Mouse (Mus musculus): Measurements from ENCODE around the gene Mettl8. TPM values are rescaled to one million over a fixed set of nuclear protein-coding genes. Genes with fewer than 3 reads are reported as not detected.

The Mettl8 gene
- total and polyA plus RNA-seq, 3 experiments: 20.0 to 21.7 TPM; not detected in 1

DNA sequence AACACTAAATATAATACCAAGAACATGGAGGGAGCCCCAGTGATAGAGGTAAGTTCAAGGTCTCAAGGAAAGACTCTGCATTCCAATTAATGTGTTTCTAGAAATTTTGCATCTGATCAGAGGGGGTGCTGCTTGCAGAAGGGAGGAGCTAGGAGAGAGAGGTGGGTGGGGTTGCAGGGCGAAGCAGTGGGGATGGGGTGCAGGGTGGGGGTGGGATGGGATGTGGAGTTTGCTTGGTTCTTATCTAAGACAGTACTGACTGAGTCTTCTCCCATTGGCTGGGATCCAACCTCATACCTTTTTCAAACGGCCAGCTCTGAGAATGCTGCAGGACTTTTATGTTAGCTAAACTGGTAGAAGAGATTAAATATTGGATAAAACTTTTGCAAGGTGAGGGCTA lies 56.6 kb downstream of the Mettl8 start:
- H3K27me3 ChIP-seq (ENCODE audit: control insufficient read depth in 1 of 2, insufficient read depth in 2 of 2, low read length in 2 of 2): no peaks in the 10 kb centered on the region
- H3K9ac ChIP-seq (ENCODE audit: control insufficient read depth, low read depth, low read length, poor library complexity, severe bottlenecking): no peak overlapping the region
- peak; percentile 40 for DNase-seq (ENCODE audit: low read depth, low spot score)
- H3K9me3 ChIP-seq (replicated peaks; ENCODE audit: insufficient read depth, low read length): no peaks in the 10 kb centered on the region
- no peak overlapping the region for H3K27ac ChIP-seq (ENCODE audit: control insufficient read depth, low read depth, low read length)
- no peak overlapping the region for H3K4me3 ChIP-seq (ENCODE audit: control insufficient read depth in 1 of 2, insufficient read depth in 1 of 2, low read depth in 2 of 2, low read length in 2 of 2)
- H3K4me1 ChIP-seq (ENCODE audit: control insufficient read depth in 1 of 2, insufficient read depth in 2 of 2, low read length in 2 of 2): peaks cover 0 to 6% of the 10 kb centered on the region in 2 experiments; a peak in 2 of 4 replicates
- peaks cover 0 to 10% of the 10 kb centered on the region in 2 experiments; a peak in 2 of 4 replicates for H3K36me3 ChIP-seq (ENCODE audit: control insufficient read depth in 1 of 2, insufficient read depth in 2 of 2, low read length in 2 of 2)
- 0 out of 4 replicates have a peak, but pooled peaks of 1 of the 2 experiments have one; percentile 15 for TF ChIP-seq EP300 (IDR thresholded peaks at IDR 0.05; ENCODE audit: low read depth in 1 of 2, low read length in 2 of 2)
- TF ChIP-seq E2F4 (IDR thresholded peaks at IDR 0.05; ENCODE audit: borderline replicate concordance, low read depth, low read length): no peak
- no peak for TF ChIP-seq POLR2AphosphoS5 (IDR thresholded peaks at IDR 0.05; ENCODE audit: borderline replicate concordance, low read depth, low read length)
- H3K79me2 ChIP-seq (ENCODE audit: control insufficient read depth, insufficient read depth, low read length, poor library complexity): no peaks in the 10 kb centered on the region

DNA sequence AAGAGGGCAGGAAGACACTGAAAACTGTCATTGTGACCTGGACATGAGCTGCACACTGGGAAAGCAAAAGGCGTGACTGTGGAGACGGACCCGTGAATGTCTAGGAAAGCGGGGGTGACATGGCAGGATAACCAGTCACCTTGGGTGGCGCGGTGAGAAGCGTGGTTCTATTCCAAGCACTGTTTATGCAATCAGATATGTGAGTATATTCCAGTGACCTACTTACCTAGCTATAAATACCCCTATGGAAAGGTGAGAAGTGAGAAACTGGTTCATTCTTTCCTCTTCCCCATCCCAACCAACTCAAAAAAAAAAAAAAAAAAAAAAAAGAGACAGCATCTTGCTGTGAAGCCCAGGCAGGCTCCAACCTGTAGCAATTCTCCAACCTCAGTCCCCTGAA lies 58.9 kb downstream of the Mettl8 start:
- TF ChIP-seq ZNF384 (IDR thresholded peaks at IDR 0.05; ENCODE audit: low read depth, low read length) (peak; percentile 56), ZC3H11A (IDR thresholded peaks at IDR 0.05; ENCODE audit: low read depth, low read length) (no peak), RCOR1 (IDR thresholded peaks at IDR 0.05; ENCODE audit: low read depth, low read length) (no peak), CHD2 (IDR thresholded peaks at IDR 0.05; ENCODE audit: low read length) (no peak), UBTF (IDR thresholded peaks at IDR 0.05; ENCODE audit: borderline replicate concordance, insufficient read depth, low read depth, low read length) (no peak)
- Histone ChIP-seq H3K27me3 (ENCODE audit: control insufficient read depth in 1 of 2, insufficient read depth in 2 of 2, low read length in 2 of 2) (no peaks in the 10 kb centered on the region), H3K9ac (ENCODE audit: control insufficient read depth, low read depth, low read length, poor library complexity, severe bottlenecking) (no peak overlapping the region), H3K27ac (ENCODE audit: control insufficient read depth, low read depth, low read length) (no peak overlapping the region), H3K4me3 (ENCODE audit: control insufficient read depth in 1 of 2, insufficient read depth in 1 of 2, low read depth in 2 of 2, low read length in 2 of 2) (no peak overlapping the region), H3K4me1 (ENCODE audit: control insufficient read depth in 1 of 2, insufficient read depth in 2 of 2, low read length in 2 of 2) (peaks cover 0 to 6% of the 10 kb centered on the region in 2 experiments; a peak in 2 of 4 replicates), H3K36me3 (ENCODE audit: control insufficient read depth in 1 of 2, insufficient read depth in 2 of 2, low read length in 2 of 2) (peaks cover 0 to 10% of the 10 kb centered on the region in 2 experiments; a peak in 2 of 4 replicates), H3K9me3 (replicated peaks; ENCODE audit: insufficient read depth, low read length) (no peaks in the 10 kb centered on the region), H3K79me2 (ENCODE audit: control insufficient read depth, insufficient read depth, low read length, poor library complexity) (no peaks in the 10 kb centered on the region)
- DNase-seq (ENCODE audit: low read depth, low spot score): no peak

DNA sequence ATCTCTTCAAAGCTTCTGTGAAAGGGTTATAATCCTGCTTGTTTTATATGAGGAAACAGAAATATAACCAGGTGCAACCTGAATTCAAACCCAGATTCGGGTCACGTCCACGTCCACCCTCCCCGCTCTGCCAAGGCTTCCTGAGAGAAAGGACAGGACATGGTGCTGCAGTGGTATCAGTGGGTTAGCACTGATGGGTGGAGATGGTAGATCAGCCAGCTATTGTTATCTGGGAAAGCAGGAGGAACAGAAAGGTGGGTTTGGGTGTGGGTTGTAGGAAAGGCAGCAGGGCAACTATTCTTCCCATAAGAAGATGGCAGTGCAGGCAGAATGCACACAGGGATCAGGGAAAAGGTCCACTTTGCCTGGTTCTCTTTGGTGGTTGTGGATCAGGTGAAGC lies 59.5 kb downstream of the Mettl8 start:
- peaks cover 0 to 10% of the 10 kb centered on the region in 2 experiments; a peak in 2 of 4 replicates for H3K36me3 ChIP-seq (ENCODE audit: control insufficient read depth in 1 of 2, insufficient read depth in 2 of 2, low read length in 2 of 2)
- no peak overlapping the region for H3K27ac ChIP-seq (ENCODE audit: control insufficient read depth, low read depth, low read length)
- H3K4me3 ChIP-seq (ENCODE audit: control insufficient read depth in 1 of 2, insufficient read depth in 1 of 2, low read depth in 2 of 2, low read length in 2 of 2): no peak overlapping the region
- H3K9ac ChIP-seq (ENCODE audit: control insufficient read depth, low read depth, low read length, poor library complexity, severe bottlenecking): no peak overlapping the region
- no peaks in the 10 kb centered on the region for H3K9me3 ChIP-seq (replicated peaks; ENCODE audit: insufficient read depth, low read length)
- H3K4me1 ChIP-seq (ENCODE audit: control insufficient read depth in 1 of 2, insufficient read depth in 2 of 2, low read length in 2 of 2): peaks cover 0 to 6% of the 10 kb centered on the region in 2 experiments; a peak in 2 of 4 replicates
- TF ChIP-seq GATA1 (IDR thresholded peaks at IDR 0.05; ENCODE audit: low read depth, low read length): no peak
- TF ChIP-seq EP300 (IDR thresholded peaks at IDR 0.05; ENCODE audit: low read depth in 1 of 2, low read length in 2 of 2): peak in 1 of 2 experiments; percentile 36; a peak in 1 of 4 replicates
- H3K79me2 ChIP-seq (ENCODE audit: control insufficient read depth, insufficient read depth, low read length, poor library complexity): no peaks in the 10 kb centered on the region
- no peaks in the 10 kb centered on the region for H3K27me3 ChIP-seq (ENCODE audit: control insufficient read depth in 1 of 2, insufficient read depth in 2 of 2, low read length in 2 of 2)
- DNase-seq (ENCODE audit: low read depth, low spot score): no peak
